Mouse (Mus musculus) spleen, postnatal 10 days (tissue): ENCODE measurements around the gene Fabp2.

ENCODE experiments used
- DNase-seq, 2 experiments: peaks; one replicate each; pipeline ENCODE4 v3.0.0; 2021 to 2022; ENCODE audit warnings: low spot score in 2 of 2

Fabp2 gene

GRCm38 (mm10) chr3:122894772-122895171 is at the start of gene Fabp2:
Gene Fabp2, plus strand, starts transcription at chr3:122895072.
- no peak for DNase-seq

GRCm38 (mm10) chr3:122848410-122849034 is 46.4 kb upstream of the Fabp2 start:
- DNase-seq, result no peak

- no peak for DNase-seq
These were observed 39.7 kb upstream of the Fabp2 start for GRCm38 (mm10) chr3:122855149-122855548.

- DNase-seq, result no peak
These were observed 35.0 kb upstream of the Fabp2 start for GRCm38 (mm10) chr3:122859829-122860228.

GRCm38 (mm10) chr3:122860573-122861498 is 34.0 kb upstream of the Fabp2 start:
- DNase-seq, result no peak

GRCm38 (mm10) chr3:122865092-122865491 is 29.8 kb upstream of the Fabp2 start:
- DNase-seq, result no peak

- DNase-seq, result no peak
These were observed 26.6 kb upstream of the Fabp2 start for GRCm38 (mm10) chr3:122868270-122868669.

- DNase-seq, result no peak
These were observed 23.3 kb upstream of the Fabp2 start for GRCm38 (mm10) chr3:122871596-122871995.

- DNase-seq, result no peak
These were observed 18.0 kb upstream of the Fabp2 start for GRCm38 (mm10) chr3:122876870-122877269.

GRCm38 (mm10) chr3:122877543-122877942 is 17.3 kb upstream of the Fabp2 start:
- no peak for DNase-seq

GRCm38 (mm10) chr3:122878705-122879315 is 16.1 kb upstream of the Fabp2 start:
- DNase-seq, result no peak

- DNase-seq, result no peak
These were observed 7.2 kb upstream of the Fabp2 start for GRCm38 (mm10) chr3:122887505-122888301.

- DNase-seq, result no peak
These were observed 6.5 kb upstream of the Fabp2 start for GRCm38 (mm10) chr3:122888371-122888819.

- DNase-seq, result no peak
These were observed 388 bp downstream of the Fabp2 start for GRCm38 (mm10) chr3:122895189-122895731.

- no peak for DNase-seq
These were observed 3.4 kb downstream of the Fabp2 start for GRCm38 (mm10) chr3:122898254-122898653.

- DNase-seq, result peak in 1 of 2 experiments; percentile 25
These were observed 9.0 kb downstream of the Fabp2 start for GRCm38 (mm10) chr3:122903746-122904433.

- DNase-seq, result no peak
These were observed 13.0 kb downstream of the Fabp2 start for GRCm38 (mm10) chr3:122907841-122908240.

- no peak for DNase-seq
These were observed 20.6 kb downstream of the Fabp2 start for GRCm38 (mm10) chr3:122915493-122915892.

GRCm38 (mm10) chr3:122916191-122916680 is 21.4 kb downstream of the Fabp2 start:
- DNase-seq, result no peak

- no peak for DNase-seq
These were observed 23.8 kb downstream of the Fabp2 start for GRCm38 (mm10) chr3:122918672-122919071.

GRCm38 (mm10) chr3:122919260-122919659 is 24.4 kb downstream of the Fabp2 start, which contains the start of gene Gm10959:
Gene Gm10959, minus strand, starts transcription at chr3:122919360.
- DNase-seq, result no peak
